Mouse (Mus musculus): ENCODE data around the gene Psmd9. TPM values are rescaled to one million over a fixed set of nuclear protein-coding genes. Genes with fewer than 3 reads are reported as not detected.

Psmd9 gene
- polyA plus RNA-seq, 1 experiment from 2014 or later = 77.7 TPM

- 94% methylated on average over 14 of the region's 15 CpGs for WGBS
- Histone ChIP-seq H3K4me2 (replicated peaks) (no peak overlapping the region), H3K36me3 (peaks cover 83% of the 10 kb centered on the region), H3K27me3 (replicated peaks) (no peaks in the 10 kb centered on the region), H3K4me1 (no peaks in the 10 kb centered on the region), H3K9me3 (no peaks in the 10 kb centered on the region), H3K9ac (no peak overlapping the region), H3K4me3 (no peak overlapping the region), H3K27ac (no peak overlapping the region)
- no peak for ATAC-seq (ENCODE audit: low FRiP score, low read depth)
These were observed 8.9 kb upstream of the Psmd9 start for GRCm38 (mm10) chr5:123160341-123160740.

DNA sequence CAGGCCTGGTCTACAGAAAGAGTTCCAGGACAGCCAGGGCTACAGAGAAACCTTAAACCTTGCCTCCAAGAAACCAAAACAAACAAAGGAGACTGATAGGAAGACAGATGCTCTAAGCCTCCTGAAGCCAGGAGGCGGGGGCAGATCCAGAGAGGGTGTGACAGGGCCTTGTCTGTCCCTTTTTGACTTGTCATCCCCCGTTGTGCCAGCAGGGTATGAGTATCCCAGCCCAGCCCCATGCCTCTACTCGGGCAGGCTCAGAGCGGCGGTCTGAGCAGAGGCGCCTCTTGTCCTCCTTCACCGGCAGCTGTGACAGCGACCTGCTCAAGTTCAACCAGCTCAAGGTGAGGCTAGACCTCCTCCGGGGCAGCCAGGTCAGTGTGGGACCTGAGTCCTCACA is 6.3 kb upstream of the Psmd9 start:
- Histone ChIP-seq H3K9ac (no peak overlapping the region), H3K27ac (no peak overlapping the region), H3K4me1 (no peaks in the 10 kb centered on the region), H3K4me3 (no peak overlapping the region), H3K27me3 (replicated peaks) (no peaks in the 10 kb centered on the region), H3K4me2 (replicated peaks) (no peak overlapping the region), H3K9me3 (no peaks in the 10 kb centered on the region), H3K36me3 (peaks cover 83% of the 10 kb centered on the region)
- ATAC-seq (ENCODE audit: low FRiP score, low read depth) = no peak
- 86% methylated on average over 9 of the region's 9 CpGs for WGBS

GRCm38 (mm10) chr5:123166437-123166836 is 2.8 kb upstream of the Psmd9 start:
- 92% methylated on average over 10 of the region's 10 CpGs for WGBS
- H3K36me3 ChIP-seq = peaks cover 48% of the 10 kb centered on the region
- ATAC-seq (ENCODE audit: low FRiP score, low read depth) = no peak
- H3K4me2 ChIP-seq (replicated peaks) = no peak overlapping the region
- H3K27me3 ChIP-seq (replicated peaks) = no peaks in the 10 kb centered on the region
- H3K4me1 ChIP-seq = no peaks in the 10 kb centered on the region
- no peak overlapping the region for H3K27ac ChIP-seq
- H3K9me3 ChIP-seq = no peaks in the 10 kb centered on the region
- no peak overlapping the region for H3K4me3 ChIP-seq
- H3K9ac ChIP-seq = no peak overlapping the region

DNA sequence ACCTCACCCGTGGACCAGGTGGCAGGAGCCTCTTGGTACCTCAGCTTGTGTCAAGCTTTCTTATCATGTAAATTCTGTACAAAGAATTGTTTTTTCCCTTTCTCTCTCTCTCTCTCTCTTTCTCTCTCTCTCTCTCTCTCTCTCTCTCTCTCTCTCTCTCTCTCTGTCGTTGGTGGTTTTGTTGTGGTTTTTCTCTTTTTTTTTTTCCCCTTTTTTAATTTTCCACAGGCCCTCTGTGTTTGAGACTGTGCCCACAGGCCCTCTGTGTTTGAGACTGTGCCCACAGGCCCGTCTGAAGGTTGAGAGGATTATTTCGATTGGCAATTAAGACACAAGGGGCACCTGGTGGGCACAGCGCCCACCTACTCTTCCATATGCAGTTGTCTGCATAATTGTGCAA is 1.6 kb upstream of the Psmd9 start:
- peaks cover 37% of the 10 kb centered on the region for H3K36me3 ChIP-seq
- H3K27me3 ChIP-seq (replicated peaks) = no peaks in the 10 kb centered on the region
- H3K9me3 ChIP-seq = no peaks in the 10 kb centered on the region
- H3K4me3 ChIP-seq = no peak overlapping the region
- no peak overlapping the region for H3K27ac ChIP-seq
- no peak overlapping the region for H3K4me2 ChIP-seq (replicated peaks)
- H3K4me1 ChIP-seq = peaks cover 6% of the 10 kb centered on the region
- no peak overlapping the region for H3K9ac ChIP-seq
- no peak for ATAC-seq (ENCODE audit: low FRiP score, low read depth)
- WGBS = 82% methylated on average over 5 of the region's 5 CpGs

GRCm38 (mm10) chr5:123170365-123170764 is 1.2 kb downstream of the Psmd9 start:
- Histone ChIP-seq H3K27ac (no peak overlapping the region), H3K4me2 (replicated peaks) (no peak overlapping the region), H3K9me3 (no peaks in the 10 kb centered on the region), H3K27me3 (replicated peaks) (no peaks in the 10 kb centered on the region), H3K4me1 (peaks cover 6% of the 10 kb centered on the region), H3K4me3 (no peak overlapping the region), H3K9ac (no peak overlapping the region), H3K36me3 (peaks cover 15% of the 10 kb centered on the region)
- ATAC-seq (ENCODE audit: low FRiP score, low read depth) = no peak
- WGBS = 81% methylated on average over 9 of the region's 9 CpGs

- Histone ChIP-seq H3K9ac (no peak overlapping the region), H3K27me3 (replicated peaks) (no peaks in the 10 kb centered on the region), H3K27ac (no peak overlapping the region), H3K4me1 (peaks cover 6% of the 10 kb centered on the region), H3K4me3 (peak overlapping the region; percentile 21; the same call in 1 of the 2 replicates), H3K9me3 (no peaks in the 10 kb centered on the region), H3K4me2 (replicated peaks) (peak overlapping the region; percentile 46), H3K36me3 (peaks cover 3% of the 10 kb centered on the region)
- peak; percentile 65; the same call in 1 of the 2 replicates for ATAC-seq (ENCODE audit: low FRiP score, low read depth)
- 15% methylated on average over 22 of the region's 22 CpGs for WGBS
These were observed 2.6 kb downstream of the Psmd9 start for GRCm38 (mm10) chr5:123171646-123172350.

GRCm38 (mm10) chr5:123178792-123179191 is 9.6 kb downstream of the Psmd9 start:
- H3K9me3 ChIP-seq = no peaks in the 10 kb centered on the region
- no peak overlapping the region for H3K4me3 ChIP-seq
- H3K4me1 ChIP-seq = no peaks in the 10 kb centered on the region
- no peaks in the 10 kb centered on the region for H3K27me3 ChIP-seq (replicated peaks)
- no peak overlapping the region for H3K4me2 ChIP-seq (replicated peaks)
- H3K36me3 ChIP-seq = no peaks in the 10 kb centered on the region
- no peak overlapping the region for H3K27ac ChIP-seq
- ATAC-seq (ENCODE audit: low FRiP score, low read depth) = no peak
- no peak overlapping the region for H3K9ac ChIP-seq
- WGBS = 93% methylated on average over 5 of the region's 5 CpGs

- H3K4me1 ChIP-seq = no peaks in the 10 kb centered on the region
- H3K4me3 ChIP-seq = no peak overlapping the region
- no peaks in the 10 kb centered on the region for H3K9me3 ChIP-seq
- H3K36me3 ChIP-seq = no peaks in the 10 kb centered on the region
- no peak overlapping the region for H3K27ac ChIP-seq
- H3K4me2 ChIP-seq (replicated peaks) = no peak overlapping the region
- 93% methylated on average over 15 of the region's 15 CpGs for WGBS
- ATAC-seq (ENCODE audit: low FRiP score, low read depth) = no peak
- H3K27me3 ChIP-seq (replicated peaks) = no peaks in the 10 kb centered on the region
- no peak overlapping the region for H3K9ac ChIP-seq
These were observed 11.2 kb downstream of the Psmd9 start for GRCm38 (mm10) chr5:123180390-123180789.

- no peak overlapping the region for H3K9ac ChIP-seq
- no peaks in the 10 kb centered on the region for H3K9me3 ChIP-seq
- WGBS = 71% methylated on average over 6 of the region's 6 CpGs
- no peak overlapping the region for H3K4me3 ChIP-seq
- no peaks in the 10 kb centered on the region for H3K27me3 ChIP-seq (replicated peaks)
- H3K36me3 ChIP-seq = no peaks in the 10 kb centered on the region
- H3K4me2 ChIP-seq (replicated peaks) = no peak overlapping the region
- no peak for ATAC-seq (ENCODE audit: low FRiP score, low read depth)
- no peak overlapping the region for H3K27ac ChIP-seq
- H3K4me1 ChIP-seq = no peaks in the 10 kb centered on the region
These were observed 12.3 kb downstream of the Psmd9 start for GRCm38 (mm10) chr5:123181536-123181935.

GRCm38 (mm10) chr5:123182651-123183050 is 13.4 kb downstream of the Psmd9 start, which contains the start of gene Hpd:
TSS of gene Hpd (minus strand) at chr5:123182727.
- no peaks in the 10 kb centered on the region for H3K9me3 ChIP-seq
- ATAC-seq (ENCODE audit: low FRiP score, low read depth) = no peak
- H3K9ac ChIP-seq = no peak within 1 kb of the TSS
- H3K27me3 ChIP-seq (replicated peaks) = no peaks in the 10 kb centered on the region
- no peak within 1 kb of the TSS for H3K27ac ChIP-seq
- H3K4me2 ChIP-seq (replicated peaks) = no peak within 1 kb of the TSS
- 83% methylated on average over 10 of the region's 10 CpGs for WGBS
- H3K36me3 ChIP-seq = no peaks in the 10 kb centered on the region
- H3K4me3 ChIP-seq = no peak within 1 kb of the TSS
- no peaks in the 10 kb centered on the region for H3K4me1 ChIP-seq

DNA sequence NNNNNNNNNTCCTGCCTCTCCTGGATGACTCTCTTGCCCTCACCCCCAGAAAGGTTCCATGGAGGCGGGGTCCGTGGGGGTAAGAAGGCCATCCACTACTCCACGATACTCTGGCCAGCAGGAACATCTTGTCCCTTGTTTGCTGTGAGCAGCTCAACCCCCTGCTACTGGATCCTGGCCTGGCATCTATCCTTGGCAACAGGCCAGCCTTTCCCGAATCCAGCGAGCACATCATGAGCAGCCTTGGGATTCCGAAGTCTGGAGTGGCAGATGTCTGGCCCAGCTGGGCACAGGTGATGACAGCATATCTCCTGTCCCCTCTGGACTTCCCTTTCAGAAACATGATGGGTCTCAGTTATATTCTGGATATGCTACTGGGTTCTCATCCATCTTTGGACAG is 16.8 kb downstream of the Psmd9 start:
- Histone ChIP-seq H3K4me2 (replicated peaks) (no peak overlapping the region), H3K36me3 (no peaks in the 10 kb centered on the region), H3K9me3 (no peaks in the 10 kb centered on the region), H3K27ac (no peak overlapping the region), H3K27me3 (replicated peaks) (no peaks in the 10 kb centered on the region), H3K4me1 (no peaks in the 10 kb centered on the region), H3K4me3 (no peak overlapping the region), H3K9ac (no peak overlapping the region)
- no peak for ATAC-seq (ENCODE audit: low FRiP score, low read depth)
- 86% methylated on average over 6 of the region's 6 CpGs for WGBS

- WGBS = 91% methylated on average over 3 of the region's 3 CpGs
- H3K4me1 ChIP-seq = no peaks in the 10 kb centered on the region
- no peak overlapping the region for H3K4me2 ChIP-seq (replicated peaks)
- no peak overlapping the region for H3K9ac ChIP-seq
- no peaks in the 10 kb centered on the region for H3K27me3 ChIP-seq (replicated peaks)
- H3K36me3 ChIP-seq = no peaks in the 10 kb centered on the region
- no peak overlapping the region for H3K4me3 ChIP-seq
- no peak overlapping the region for H3K27ac ChIP-seq
- ATAC-seq (ENCODE audit: low FRiP score, low read depth) = no peak
- H3K9me3 ChIP-seq = no peaks in the 10 kb centered on the region
These were observed 18.1 kb downstream of the Psmd9 start for GRCm38 (mm10) chr5:123187306-123187705.

DNA sequence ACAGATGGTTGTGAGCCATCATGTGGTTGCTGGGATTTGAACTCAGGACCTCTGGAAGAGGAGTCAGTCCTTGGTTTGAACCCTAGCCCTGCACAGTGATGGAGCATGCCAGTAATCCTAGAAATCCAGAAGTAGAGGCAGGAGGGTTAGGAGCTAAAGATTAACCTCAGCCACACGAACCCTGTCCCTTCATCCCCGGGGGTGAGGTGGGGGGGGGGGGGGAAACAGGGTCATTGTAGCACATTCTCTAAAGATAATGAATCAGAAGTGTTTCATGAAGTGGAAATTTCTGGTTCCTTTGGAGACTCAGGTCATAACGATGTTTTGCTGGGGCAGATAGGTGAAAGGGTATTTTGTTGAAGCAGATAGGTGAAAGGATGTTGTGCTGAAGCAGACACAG is 21.7 kb downstream of the Psmd9 start:
- no peak overlapping the region for H3K4me2 ChIP-seq (replicated peaks)

More for the DNA sequence above, 21.7 kb downstream of the Psmd9 start:
- WGBS = 72% methylated on average over 3 of the region's 3 CpGs
- H3K27me3 ChIP-seq (replicated peaks) = no peaks in the 10 kb centered on the region
- no peaks in the 10 kb centered on the region for H3K9me3 ChIP-seq
- H3K4me3 ChIP-seq = no peak overlapping the region
- no peak overlapping the region for H3K27ac ChIP-seq
- H3K4me1 ChIP-seq = no peaks in the 10 kb centered on the region
- no peaks in the 10 kb centered on the region for H3K36me3 ChIP-seq
- H3K9ac ChIP-seq = no peak overlapping the region
- no peak for ATAC-seq (ENCODE audit: low FRiP score, low read depth)
